Mouse (Mus musculus): ENCODE data around the gene Arhgef9. TPM values are rescaled to one million over a fixed set of nuclear protein-coding genes. Genes with fewer than 3 reads are reported as not detected.
A peak's percentile ranks its signal among the peaks of the same experiment; 100 is the strongest.

The Arhgef9 gene
- polyA plus RNA-seq, 1 experiment from 2014 or later, result 3.1 TPM

- ATAC-seq, result no peak
- TF ChIP-seq CTCF (IDR thresholded peaks at IDR 0.05; ENCODE audit: low read depth), result no peak
- no peak overlapping the region for H3K27ac ChIP-seq (ENCODE audit: low read depth, low read length)
- no peaks in the 10 kb centered on the region for H3K9me3 ChIP-seq (ENCODE audit: control insufficient read depth)
- H3K4me1 ChIP-seq (replicated peaks; ENCODE audit: control insufficient read depth, insufficient read depth, low read length), result no peaks in the 10 kb centered on the region
- WGBS, result 81% methylated on average over 6 of the region's 6 CpGs
- no peaks in the 10 kb centered on the region for H3K36me3 ChIP-seq (ENCODE audit: control insufficient read depth, insufficient read depth)
- no peaks in the 10 kb centered on the region for H3K27me3 ChIP-seq (replicated peaks; ENCODE audit: control insufficient read depth, insufficient read depth, low read length)
- no peak overlapping the region for H3K4me3 ChIP-seq (ENCODE audit: low read depth, low read length)
- H3K4me2 ChIP-seq (replicated peaks; ENCODE audit: low read depth), result no peak overlapping the region
- H3K9ac ChIP-seq (ENCODE audit: low read depth, low read length), result no peak overlapping the region
Observed at GRCm38 (mm10) chrX:95123462-95123861, 73.2 kb downstream of the Arhgef9 start.

GRCm38 (mm10) chrX:95104361-95104760, 92.3 kb downstream of the Arhgef9 start:
- Histone ChIP-seq H3K36me3 (ENCODE audit: control insufficient read depth, insufficient read depth) (no peaks in the 10 kb centered on the region), H3K9me3 (ENCODE audit: control insufficient read depth) (no peaks in the 10 kb centered on the region), H3K4me2 (replicated peaks; ENCODE audit: low read depth) (no peak overlapping the region), H3K4me3 (ENCODE audit: low read depth, low read length) (no peak overlapping the region), H3K27ac (ENCODE audit: low read depth, low read length) (no peak overlapping the region), H3K4me1 (replicated peaks; ENCODE audit: control insufficient read depth, insufficient read depth, low read length) (no peaks in the 10 kb centered on the region), H3K9ac (ENCODE audit: low read depth, low read length) (no peak overlapping the region), H3K27me3 (replicated peaks; ENCODE audit: control insufficient read depth, insufficient read depth, low read length) (no peaks in the 10 kb centered on the region)
- TF ChIP-seq CTCF (IDR thresholded peaks at IDR 0.05; ENCODE audit: low read depth), result no peak
- 72% methylated on average over 3 of the region's 3 CpGs for WGBS
- ATAC-seq, result no peak

- Histone ChIP-seq H3K4me2 (replicated peaks; ENCODE audit: low read depth) (no peak overlapping the region), H3K27me3 (replicated peaks; ENCODE audit: control insufficient read depth, insufficient read depth, low read length) (no peaks in the 10 kb centered on the region), H3K9me3 (ENCODE audit: control insufficient read depth) (no peaks in the 10 kb centered on the region), H3K27ac (ENCODE audit: low read depth, low read length) (no peak overlapping the region), H3K4me3 (ENCODE audit: low read depth, low read length) (no peak overlapping the region), H3K36me3 (ENCODE audit: control insufficient read depth, insufficient read depth) (no peaks in the 10 kb centered on the region), H3K4me1 (replicated peaks; ENCODE audit: control insufficient read depth, insufficient read depth, low read length) (no peaks in the 10 kb centered on the region), H3K9ac (ENCODE audit: low read depth, low read length) (no peak overlapping the region)
- 67% methylated on average over 4 of the region's 4 CpGs for WGBS
- ATAC-seq, result no peak
- TF ChIP-seq CTCF (IDR thresholded peaks at IDR 0.05; ENCODE audit: low read depth), result no peak
Observed at GRCm38 (mm10) chrX:95087674-95088073, 109.0 kb downstream of the Arhgef9 start.

GRCm38 (mm10) chrX:95077013-95077699, 119.5 kb downstream of the Arhgef9 start:
- H3K27me3 ChIP-seq (replicated peaks; ENCODE audit: control insufficient read depth, insufficient read depth, low read length), result no peaks in the 10 kb centered on the region
- H3K36me3 ChIP-seq (ENCODE audit: control insufficient read depth, insufficient read depth), result no peaks in the 10 kb centered on the region
- H3K9me3 ChIP-seq (ENCODE audit: control insufficient read depth), result no peaks in the 10 kb centered on the region
- H3K4me3 ChIP-seq (ENCODE audit: low read depth, low read length), result no peak overlapping the region
- no peak overlapping the region for H3K9ac ChIP-seq (ENCODE audit: low read depth, low read length)
- H3K4me1 ChIP-seq (replicated peaks; ENCODE audit: control insufficient read depth, insufficient read depth, low read length), result no peaks in the 10 kb centered on the region
- 79% methylated on average over 9 of the region's 9 CpGs for WGBS
- no peak for ATAC-seq
- no peak overlapping the region for H3K27ac ChIP-seq (ENCODE audit: low read depth, low read length)
- TF ChIP-seq CTCF (IDR thresholded peaks at IDR 0.05; ENCODE audit: low read depth), result no peak
- no peak overlapping the region for H3K4me2 ChIP-seq (replicated peaks; ENCODE audit: low read depth)

- Histone ChIP-seq H3K27ac (ENCODE audit: low read depth, low read length) (no peak overlapping the region), H3K9ac (ENCODE audit: low read depth, low read length) (no peak overlapping the region), H3K36me3 (ENCODE audit: control insufficient read depth, insufficient read depth) (no peaks in the 10 kb centered on the region), H3K27me3 (replicated peaks; ENCODE audit: control insufficient read depth, insufficient read depth, low read length) (no peaks in the 10 kb centered on the region), H3K4me3 (ENCODE audit: low read depth, low read length) (no peak overlapping the region), H3K4me2 (replicated peaks; ENCODE audit: low read depth) (no peak overlapping the region), H3K9me3 (ENCODE audit: control insufficient read depth) (no peaks in the 10 kb centered on the region), H3K4me1 (replicated peaks; ENCODE audit: control insufficient read depth, insufficient read depth, low read length) (no peaks in the 10 kb centered on the region)
- no peak for TF ChIP-seq CTCF (IDR thresholded peaks at IDR 0.05; ENCODE audit: low read depth)
- no peak for ATAC-seq
- 66% methylated on average over 5 of the region's 5 CpGs for WGBS
Observed at GRCm38 (mm10) chrX:95027907-95028306, 168.7 kb downstream of the Arhgef9 start.

GRCm38 (mm10) chrX:95026361-95026892, 170.2 kb downstream of the Arhgef9 start, which contains the start of gene Spin4:
Spin4 (minus strand) TSS chrX:95026682.
- peak; percentile 82 for ATAC-seq
- no peak for TF ChIP-seq CTCF (IDR thresholded peaks at IDR 0.05; ENCODE audit: low read depth)
- no peaks in the 10 kb centered on the region for H3K27me3 ChIP-seq (replicated peaks; ENCODE audit: control insufficient read depth, insufficient read depth, low read length)
- 15% methylated on average over 30 of the region's 30 CpGs for WGBS
- peak within 1 kb of the TSS; percentile 49 for H3K4me3 ChIP-seq (ENCODE audit: low read depth, low read length)
- peak within 1 kb of the TSS; percentile 69 for H3K4me2 ChIP-seq (replicated peaks; ENCODE audit: low read depth)
- H3K36me3 ChIP-seq (ENCODE audit: control insufficient read depth, insufficient read depth), result no peaks in the 10 kb centered on the region
- no peaks in the 10 kb centered on the region for H3K9me3 ChIP-seq (ENCODE audit: control insufficient read depth)
- peak within 1 kb of the TSS; percentile 72 for H3K27ac ChIP-seq (ENCODE audit: low read depth, low read length)
- H3K4me1 ChIP-seq (replicated peaks; ENCODE audit: control insufficient read depth, insufficient read depth, low read length), result no peaks in the 10 kb centered on the region
- peak within 1 kb of the TSS; percentile 27 for H3K9ac ChIP-seq (ENCODE audit: low read depth, low read length)

All from intestine, postnatal 0 days (tissue).